Mouse (Mus musculus) heart, adult 10 weeks (tissue): ENCODE results near the gene Tor1aip2. TPM values are rescaled to one million over a fixed set of nuclear protein-coding genes. Genes with fewer than 3 reads are reported as not detected.

Source experiments
- polyA plus RNA-seq: library from polyadenylated mRNA; stranded (reverse); fragments of 350-450 nt; fragmentation: Illumina TruSeq; extraction: RNeasy Lipid Tissue Mini Kit (QIAGEN cat#74804); gene quantifications from one replicate; pipeline ENCODE4 v1.2.3, GENCODE M21; 2014; ENCODE audit warnings: low read depth, low replicate concordance

Tor1aip2 gene
- 44.8 TPM for polyA plus RNA-seq

DNA sequence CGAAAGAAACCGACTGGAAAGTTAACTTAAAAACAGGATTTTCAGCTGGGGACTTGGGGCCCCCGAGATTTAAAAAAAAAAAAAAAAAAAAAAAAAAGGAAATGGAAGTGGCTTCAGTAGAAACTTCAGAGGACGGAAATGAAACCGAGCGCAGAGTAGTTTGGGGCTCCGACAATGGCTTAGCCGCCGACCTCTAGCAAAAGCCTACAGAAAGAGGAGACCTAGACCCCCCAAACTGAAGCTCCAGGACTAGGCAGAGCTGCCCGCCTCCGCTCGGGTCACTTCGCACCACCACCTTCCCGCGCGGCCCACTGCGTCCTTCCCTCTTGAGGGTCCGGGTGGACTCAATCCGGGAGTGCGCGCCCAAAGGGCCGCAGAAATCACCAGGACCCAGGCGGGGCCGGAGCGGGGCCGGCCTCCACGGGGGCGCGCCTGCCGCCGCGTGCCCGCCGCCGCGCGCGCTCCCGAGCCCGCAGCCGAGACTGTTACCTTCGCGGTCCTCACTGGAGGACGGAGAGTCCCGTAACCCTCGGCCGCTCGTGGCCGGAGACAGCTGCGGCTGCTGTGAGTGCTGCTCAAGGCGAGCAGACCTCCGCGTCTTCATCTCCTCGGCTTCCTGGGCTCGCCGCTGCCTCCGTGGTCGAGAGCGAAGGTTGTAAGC, at the start of gene Tor1aip2:
Tor1aip2 (plus strand) TSS at position 135 of the 661 bp plus-strand sequence.

DNA sequence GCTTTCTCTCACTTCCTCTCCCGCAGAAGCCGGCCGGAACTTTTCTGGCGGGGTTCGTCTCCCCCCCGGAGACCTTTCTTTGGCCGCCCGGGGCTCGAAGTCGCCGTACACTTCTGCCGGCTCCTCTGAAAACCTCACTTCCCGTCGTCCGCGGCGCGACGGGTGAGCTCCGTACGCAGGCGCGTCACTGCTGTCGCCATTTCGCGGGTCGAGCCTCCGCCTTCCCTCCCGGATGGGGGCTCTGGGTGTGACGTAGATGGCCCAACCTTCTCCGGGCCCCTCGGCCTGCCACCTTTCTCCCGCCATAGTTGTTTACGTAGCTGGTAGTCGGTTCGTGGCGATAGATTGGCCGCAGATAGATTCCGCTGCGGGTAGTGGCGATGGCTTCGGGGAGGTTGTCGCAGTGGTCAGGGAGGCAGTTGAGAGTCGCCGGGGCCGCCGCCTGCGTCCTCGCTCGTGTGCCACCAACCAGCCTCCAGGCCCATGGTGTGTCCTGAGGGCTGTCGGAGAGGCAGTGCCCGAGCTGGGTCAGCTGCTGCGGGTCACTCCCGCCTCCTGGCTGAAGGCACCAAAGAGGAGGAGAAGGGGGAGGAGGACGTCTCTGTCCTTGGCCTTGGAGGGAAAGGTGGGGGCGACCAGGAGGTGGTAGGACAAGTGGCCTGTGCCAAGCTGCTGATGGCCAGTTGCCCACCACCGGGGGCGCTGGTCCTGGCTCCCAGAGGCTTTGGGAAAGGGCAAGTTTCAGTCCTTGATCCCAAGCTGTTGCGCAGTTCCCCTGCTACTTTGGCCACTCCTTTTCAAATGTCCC, 931 bp downstream of the Tor1aip2 start, which contains the start of gene Tor1aip1:
Tor1aip1 (minus strand) TSS at position 551 of the 808 bp plus-strand sequence.

Other genes with a start within 250 kb of the Tor1aip2 start
- gene Qsox1, start 222.5 kb upstream of the Tor1aip2 start, polyA plus RNA-seq: 31.3 TPM
- gene Cep350, start 62.1 kb upstream of the Tor1aip2 start, polyA plus RNA-seq: 12.1 TPM
- gene Tor1aip1, start 1.1 kb downstream of the Tor1aip2 start, polyA plus RNA-seq: 85.5 TPM
- gene Fam163a, start 169.6 kb downstream of the Tor1aip2 start, polyA plus RNA-seq: not detected